In the genomic region with DNA sequence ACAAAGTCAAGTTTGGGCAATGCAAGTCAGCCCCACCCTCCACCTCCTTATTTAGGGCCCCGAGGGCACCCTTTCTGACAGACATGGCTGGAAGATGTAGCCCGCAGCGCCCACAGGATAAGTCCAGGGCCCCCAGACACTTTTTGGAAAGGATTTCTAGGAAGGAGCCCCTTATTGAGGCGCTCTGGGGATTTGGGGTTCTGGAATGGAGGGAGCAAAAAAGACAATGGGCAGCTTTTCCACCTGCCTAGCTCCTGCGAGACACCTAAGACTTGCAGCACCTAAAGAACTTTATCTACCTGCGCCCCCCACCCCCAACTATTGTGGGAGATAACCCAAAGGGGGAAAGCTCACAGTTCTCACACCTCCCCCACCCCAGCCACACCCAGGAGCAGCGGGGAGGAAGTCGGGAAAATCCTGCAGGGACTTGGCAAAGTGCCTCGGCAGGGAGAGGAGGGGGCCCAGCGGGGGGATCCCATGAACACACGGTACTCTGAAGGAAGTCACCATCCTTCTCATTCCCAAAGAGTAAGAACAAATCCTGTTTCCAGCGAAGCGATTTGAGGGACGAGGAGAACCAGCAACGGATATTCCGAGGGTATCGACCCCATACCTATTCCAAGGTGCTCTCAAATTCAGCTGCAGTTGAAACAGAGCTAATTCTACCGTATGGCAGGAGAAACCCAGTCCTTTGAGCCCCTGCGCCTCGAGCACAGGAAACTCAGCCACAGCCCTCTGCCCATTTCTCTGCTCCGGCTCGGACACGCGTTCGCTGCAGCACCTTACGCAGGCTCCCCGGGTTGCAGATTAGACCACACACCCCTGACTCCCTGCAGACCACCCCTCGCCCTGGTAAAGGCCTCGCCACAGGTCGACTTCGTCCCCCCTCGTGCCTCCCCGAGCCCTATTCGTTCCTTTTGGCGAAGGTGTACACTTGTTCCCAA, we compare ENCODE assay signal across 8 mouse cellular contexts. TPM values are rescaled to one million over a fixed set of nuclear protein-coding genes. Genes with fewer than 3 reads are reported as not detected.
DNase-seq lines count a peak whose midpoint lies in the region; ATAC-seq and TF ChIP-seq lines count a peak whose summit lies in the region.

No protein-coding gene starts in this region.

- no peaks in the 10 kb centered on the region for H3K27me3 ChIP-seq in forebrain, postnatal 0 days (ENCODE audit: insufficient read depth, low read length)
- H3K27me3 ChIP-seq in intestine, embryonic 14.5 days (replicated peaks; ENCODE audit: control insufficient read depth, insufficient read depth, low read length) = no peaks in the 10 kb centered on the region
- peaks cover 16% of the 10 kb centered on the region for H3K27me3 ChIP-seq in liver, embryonic 14.5 days (ENCODE audit: control insufficient read depth, insufficient read depth, low read length)
- H3K27me3 ChIP-seq in neural tube, embryonic 13.5 days = no peaks in the 10 kb centered on the region

- intact Hi-C loops in left cerebral cortex, adult 2 months (cut with DNase I) = loop anchor here (2.0 kb wide), 1 partner anchor 33 kb away; no protein-coding TSS in a partner anchor
- intact Hi-C loops in left cerebral cortex, postnatal 36 days (cut with DNase I) = no loop called here

- peak overlapping the region; percentile 76 for H3K27ac ChIP-seq in left cerebral cortex, adult 2 months
- 0 out of 2 replicates have a peak overlapping the region, but pooled peaks have one; percentile 9 for H3K27ac ChIP-seq in forebrain, postnatal 0 days (ENCODE audit: low read depth, low read length)
- H3K27ac ChIP-seq in intestine, embryonic 14.5 days (ENCODE audit: low read depth) = peak overlapping the region; percentile 67; the same call in 1 of the 2 replicates
- H3K27ac ChIP-seq in liver, embryonic 14.5 days = no peak overlapping the region
- peak overlapping the region; percentile 89 for H3K27ac ChIP-seq in neural tube, embryonic 13.5 days (replicated peaks)

- no peak for DNase-seq in left cerebral cortex, adult 2 months (ENCODE audit: extremely low spot score in 1 of 2, low spot score in 2 of 2)
- no peak for DNase-seq in left cerebral cortex, postnatal 36 days (ENCODE audit: low spot score in 2 of 2)
- peak; percentile 70 for DNase-seq in cerebellum, adult 11-12 months
- DNase-seq in forebrain, postnatal 0 days = peak; percentile 78
- peak; percentile 87 for DNase-seq in intestine, embryonic 14.5 days (ENCODE audit: low spot score)
- no peak for DNase-seq in liver, embryonic 14.5 days (ENCODE audit: low read depth in 3 of 3, low spot score in 3 of 3)
- DNase-seq in frontal cortex, postnatal 36 days (ENCODE audit: low spot score in 2 of 2) = no peak

- no peaks in the 10 kb centered on the region for H3K9me3 ChIP-seq in forebrain, postnatal 0 days (ENCODE audit: low read length)
- no peaks in the 10 kb centered on the region for H3K9me3 ChIP-seq in intestine, embryonic 14.5 days (ENCODE audit: control insufficient read depth, low read length)
- no peaks in the 10 kb centered on the region for H3K9me3 ChIP-seq in liver, embryonic 14.5 days (ENCODE audit: control insufficient read depth, low read length)
- no peaks in the 10 kb centered on the region for H3K9me3 ChIP-seq in neural tube, embryonic 13.5 days

- H3K36me3 ChIP-seq in forebrain, postnatal 0 days (ENCODE audit: insufficient read depth) = peaks cover 13% of the 10 kb centered on the region; the same call in 1 of the 2 replicates
- peaks cover 29% of the 10 kb centered on the region for H3K36me3 ChIP-seq in intestine, embryonic 14.5 days (ENCODE audit: control insufficient read depth, insufficient read depth, low read length)
- no peaks in the 10 kb centered on the region for H3K36me3 ChIP-seq in liver, embryonic 14.5 days (replicated peaks; ENCODE audit: control insufficient read depth, insufficient read depth, low read depth)
- H3K36me3 ChIP-seq in neural tube, embryonic 13.5 days = peaks cover 39% of the 10 kb centered on the region

- TF ChIP-seq CTCF in left cerebral cortex, adult 2 months (IDR thresholded peaks at IDR 0.05) = no peak
- TF ChIP-seq CTCF in forebrain, postnatal 0 days (IDR thresholded peaks at IDR 0.05; ENCODE audit: low read depth) = no peak
- no peak for TF ChIP-seq CTCF in liver, embryonic 14.5 days (IDR thresholded peaks at IDR 0.05; ENCODE audit: low read depth)

- peaks cover 11% of the 10 kb centered on the region for H3K4me1 ChIP-seq in forebrain, postnatal 0 days (ENCODE audit: insufficient read depth)
- peaks cover 39% of the 10 kb centered on the region for H3K4me1 ChIP-seq in intestine, embryonic 14.5 days (replicated peaks; ENCODE audit: control insufficient read depth, insufficient read depth, low read length)
- peaks cover 17 to 26% of the 10 kb centered on the region in 2 experiments for H3K4me1 ChIP-seq in liver, embryonic 14.5 days (replicated peaks; ENCODE audit: control insufficient read depth in 2 of 2, insufficient read depth in 2 of 2, low read length in 1 of 2)
- H3K4me1 ChIP-seq in neural tube, embryonic 13.5 days (replicated peaks) = peaks cover 55% of the 10 kb centered on the region

- peak overlapping the region; percentile 74 for H3K4me3 ChIP-seq in left cerebral cortex, adult 2 months
- peak overlapping the region; percentile 78 for H3K4me3 ChIP-seq in forebrain, postnatal 0 days (ENCODE audit: low read depth, low read length)
- H3K4me3 ChIP-seq in intestine, embryonic 14.5 days (ENCODE audit: low read depth, low read length) = peak overlapping the region; percentile 83
- H3K4me3 ChIP-seq in liver, embryonic 14.5 days (ENCODE audit: insufficient read depth in 1 of 2, low read depth in 2 of 2, low read length in 2 of 2) = peak overlapping the region; percentile 55 to 72
- peak overlapping the region; percentile 91 for H3K4me3 ChIP-seq in neural tube, embryonic 13.5 days

- no peak for TF ChIP-seq EP300 in liver, embryonic 14.5 days (IDR thresholded peaks at IDR 0.05; ENCODE audit: low read depth)

- 2% methylated on average over 35 of the region's 35 CpGs for WGBS in forebrain, postnatal 0 days
- 3% methylated on average over 35 of the region's 35 CpGs for WGBS in intestine, embryonic 14.5 days
- 7% methylated on average over 35 of the region's 35 CpGs for WGBS in liver, embryonic 14.5 days (ENCODE audit: insufficient replicate concordance)
- 3% methylated on average over 35 of the region's 35 CpGs for WGBS in neural tube, embryonic 13.5 days

- no peak for ATAC-seq in forebrain, postnatal 0 days
- no peak; the same call in 1 of the 2 replicates for ATAC-seq in intestine, embryonic 14.5 days (replicated peaks; ENCODE audit: low FRiP score, low TSS enrichment, low read depth)
- no peak for ATAC-seq in liver, embryonic 14.5 days (ENCODE audit: insufficient read depth)
- 0 out of 2 replicates have a peak, but pooled peaks have one; percentile 1 for ATAC-seq in neural tube, embryonic 13.5 days (ENCODE audit: low read depth)

- peak overlapping the region; percentile 91 for H3K4me2 ChIP-seq in forebrain, postnatal 0 days (ENCODE audit: low read depth)
- peak overlapping the region; percentile 90 for H3K4me2 ChIP-seq in intestine, embryonic 14.5 days (ENCODE audit: low read length)
- H3K4me2 ChIP-seq in liver, embryonic 14.5 days (ENCODE audit: low read depth) = peak overlapping the region; percentile 92
- H3K4me2 ChIP-seq in neural tube, embryonic 13.5 days = peak overlapping the region; percentile 88

- H3K9ac ChIP-seq in forebrain, postnatal 0 days = peak overlapping the region; percentile 69
- peak overlapping the region; percentile 75 for H3K9ac ChIP-seq in intestine, embryonic 14.5 days (ENCODE audit: low read length)
- H3K9ac ChIP-seq in liver, embryonic 14.5 days (replicated peaks) = peak overlapping the region; percentile 60
- H3K9ac ChIP-seq in neural tube, embryonic 13.5 days = peak overlapping the region; percentile 95

RNA-seq across cellular contexts. Expression of gene Agrn, which starts 1.1 kb away (rescaled TPM):
- 100 to 1,000 TPM; 142 to 147 TPM for total RNA-seq in left cerebral cortex, adult 2 months (2021)
- 100 to 1,000 TPM; 126 to 150 TPM for total RNA-seq in left cerebral cortex, postnatal 36 days (2021)
- total RNA-seq in forebrain, postnatal 0 days (2014; rRNA removed) = 218 and 261 TPM in 2 replicates
- polyA plus RNA-seq in forebrain, postnatal 0 days (2015; fragmentation: Nextera tagmentation; extraction: Ambion mirVana) = 48.2 and 61.3 TPM in 2 replicates
- polyA plus RNA-seq in intestine, embryonic 14.5 days (2014; fragmentation: Nextera tagmentation; extraction: Ambion mirVana) = 80.6 and 82.1 TPM in 2 replicates
- 18.5 TPM in 2 replicates for polyA plus RNA-seq in liver, embryonic 14.5 days (2012; rRNA removed)
- 6.7 and 7.2 TPM in 2 replicates for polyA plus RNA-seq in liver, embryonic 14.5 days (2014; fragmentation: Nextera tagmentation; extraction: Ambion mirVana)
- 120 and 122 TPM in 2 replicates for polyA plus RNA-seq in neural tube, embryonic 13.5 days (2015; fragmentation: Nextera tagmentation; extraction: Ambion mirVana)

RNA-seq across cellular contexts. Expression of gene Isg15, which starts 4.4 kb away (rescaled TPM):
- total RNA-seq in left cerebral cortex, adult 2 months (2021) = 1 to 10 TPM; 1.1 to 1.5 TPM
- 1 to 10 TPM; 1.5 to 1.9 TPM for total RNA-seq in left cerebral cortex, postnatal 36 days (2021)
- total RNA-seq in forebrain, postnatal 0 days (2014; rRNA removed) = 1.4 and 2.2 TPM in 2 replicates
- polyA plus RNA-seq in forebrain, postnatal 0 days (2015; fragmentation: Nextera tagmentation; extraction: Ambion mirVana) = 2.4 and 3.4 TPM in 2 replicates
- polyA plus RNA-seq in intestine, embryonic 14.5 days (2014; fragmentation: Nextera tagmentation; extraction: Ambion mirVana) = 0.58 and 0.91 TPM in 2 replicates
- 5.8 and 6.1 TPM in 2 replicates for polyA plus RNA-seq in liver, embryonic 14.5 days (2012; rRNA removed)
- polyA plus RNA-seq in liver, embryonic 14.5 days (2014; fragmentation: Nextera tagmentation; extraction: Ambion mirVana) = 0.90 and 1.3 TPM in 2 replicates
- 0.84 and 2.2 TPM in 2 replicates for polyA plus RNA-seq in neural tube, embryonic 13.5 days (2015; fragmentation: Nextera tagmentation; extraction: Ambion mirVana)

RNA-seq across cellular contexts. Expression of gene AW011738, which starts 6.9 kb away (rescaled TPM):
- 1 to 10 TPM; 6.4 to 6.6 TPM for total RNA-seq in left cerebral cortex, adult 2 months (2021)
- 1 to 10 TPM; 4.0 to 5.8 TPM for total RNA-seq in left cerebral cortex, postnatal 36 days (2021)
- total RNA-seq in forebrain, postnatal 0 days (2014; rRNA removed) = 3.5 and 5.7 TPM in 2 replicates
- 1.8 and 3.4 TPM in 2 replicates for polyA plus RNA-seq in forebrain, postnatal 0 days (2015; fragmentation: Nextera tagmentation; extraction: Ambion mirVana)
- 0.69 and 1.1 TPM in 2 replicates for polyA plus RNA-seq in intestine, embryonic 14.5 days (2014; fragmentation: Nextera tagmentation; extraction: Ambion mirVana)
- 0.49 and 0.66 TPM in 2 replicates for polyA plus RNA-seq in liver, embryonic 14.5 days (2012; rRNA removed)
- polyA plus RNA-seq in liver, embryonic 14.5 days (2014; fragmentation: Nextera tagmentation; extraction: Ambion mirVana) = 0.23 TPM in 1 of 2 replicates, not detected in the other
- 5.1 and 5.6 TPM in 2 replicates for polyA plus RNA-seq in neural tube, embryonic 13.5 days (2015; fragmentation: Nextera tagmentation; extraction: Ambion mirVana)

RNA-seq across cellular contexts. Expression of gene Perm1, which starts 19.5 kb away (rescaled TPM):
- under 1 TPM; 0.25 to 0.30 TPM for total RNA-seq in left cerebral cortex, adult 2 months (2021)
- under 1 TPM; 0.37 to 0.45 TPM for total RNA-seq in left cerebral cortex, postnatal 36 days (2021)
- 1.1 and 1.3 TPM in 2 replicates for total RNA-seq in forebrain, postnatal 0 days (2014; rRNA removed)
- polyA plus RNA-seq in forebrain, postnatal 0 days (2015; fragmentation: Nextera tagmentation; extraction: Ambion mirVana) = 0.69 and 0.86 TPM in 2 replicates
- polyA plus RNA-seq in intestine, embryonic 14.5 days (2014; fragmentation: Nextera tagmentation; extraction: Ambion mirVana) = 0.51 and 0.54 TPM in 2 replicates
- 0.03 TPM in 2 replicates for polyA plus RNA-seq in liver, embryonic 14.5 days (2012; rRNA removed)
- polyA plus RNA-seq in liver, embryonic 14.5 days (2014; fragmentation: Nextera tagmentation; extraction: Ambion mirVana) = 0.05 TPM in 1 of 2 replicates, not detected in the other
- 1.8 TPM in 2 replicates for polyA plus RNA-seq in neural tube, embryonic 13.5 days (2015; fragmentation: Nextera tagmentation; extraction: Ambion mirVana)

RNA-seq across cellular contexts. Expression of gene Plekhn1, which starts 38.5 kb away (rescaled TPM):
- 10 to 100 TPM; 39.6 to 39.8 TPM for total RNA-seq in left cerebral cortex, adult 2 months (2021)
- 10 to 100 TPM; 32.4 to 42.9 TPM for total RNA-seq in left cerebral cortex, postnatal 36 days (2021)
- total RNA-seq in forebrain, postnatal 0 days (2014; rRNA removed) = 37.2 and 43.7 TPM in 2 replicates
- 11.8 and 14.3 TPM in 2 replicates for polyA plus RNA-seq in forebrain, postnatal 0 days (2015; fragmentation: Nextera tagmentation; extraction: Ambion mirVana)
- polyA plus RNA-seq in intestine, embryonic 14.5 days (2014; fragmentation: Nextera tagmentation; extraction: Ambion mirVana) = 19.7 and 20.1 TPM in 2 replicates
- polyA plus RNA-seq in liver, embryonic 14.5 days (2012; rRNA removed) = 9.9 and 10.8 TPM in 2 replicates
- polyA plus RNA-seq in liver, embryonic 14.5 days (2014; fragmentation: Nextera tagmentation; extraction: Ambion mirVana) = 2.7 and 5.2 TPM in 2 replicates
- 26.1 and 27.3 TPM in 2 replicates for polyA plus RNA-seq in neural tube, embryonic 13.5 days (2015; fragmentation: Nextera tagmentation; extraction: Ambion mirVana)

Comparison
In these comparisons a context has a peak if more than half of its experiments do, and no peak if none do; other contexts are left out.
1. DNase-seq: peak in cerebellum, adult 11-12 months (single experiment), forebrain, postnatal 0 days (single experiment) and intestine, embryonic 14.5 days (single experiment); none in left cerebral cortex, adult 2 months (0 of 2), left cerebral cortex, postnatal 36 days (0 of 2), liver, embryonic 14.5 days (0 of 3) and frontal cortex, postnatal 36 days (0 of 2).
2. Peak in every context shown above with its lines, with median percentiles within 50 percentile points of each other: H3K4me3 ChIP-seq, H3K4me2 ChIP-seq and H3K9ac ChIP-seq.